Mouse (Mus musculus) heart, postnatal 25 days (tissue): ENCODE data around the gene Olfr391-ps. TPM values are rescaled to one million over a fixed set of nuclear protein-coding genes. Genes with fewer than 3 reads are reported as not detected.

Experiments used
- DNase-seq: peaks from one replicate; pipeline ENCODE4 v3.0.0; 2022; ENCODE audit warnings: low spot score
- intact Hi-C: fragments of 180-260 bp; cut with DNase I; formaldehyde crosslinking; loops from one replicate; pipeline ENCODE4 v1.15.1; 2025
- total RNA-seq, 2 experiments: library from RNA; stranded (reverse); gene quantifications; 2 replicates each; pipeline ENCODE4 v1.2.3; 2021

Olfr391-ps gene
- not detected for total RNA-seq

GRCm38 (mm10) chr11:73802952-73803351 lies at the start of gene Olfr391-ps:
Gene Olfr391-ps, minus strand, starts transcription at chr11:73803052.
- intact Hi-C loops = no loop called here
- no peak for DNase-seq

GRCm38 (mm10) chr11:73851354-73851753 lies 48.5 kb upstream of the Olfr391-ps start, which contains the start of gene Olfr393:
Gene Olfr393, minus strand, starts transcription at chr11:73851454.
- DNase-seq = no peak
- intact Hi-C loops = no loop called here

DNA sequence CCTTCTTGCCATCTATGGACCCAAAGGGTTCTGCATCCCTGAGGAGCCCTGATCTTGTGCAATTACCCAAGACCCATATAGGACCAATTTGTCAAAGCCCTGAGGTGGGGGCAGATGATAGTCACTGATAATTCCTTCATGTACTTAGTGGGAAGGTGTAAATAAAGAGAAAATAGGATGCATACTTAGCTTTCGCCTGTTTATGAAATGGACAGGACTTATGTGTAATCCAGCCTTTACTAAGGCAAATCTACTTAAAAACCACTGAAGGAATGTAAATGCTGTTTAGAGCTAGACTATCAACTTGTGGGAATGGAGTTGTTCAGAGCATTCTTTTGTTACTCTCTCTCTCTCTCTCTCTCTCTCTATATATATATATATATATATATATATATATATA lies 14.1 kb upstream of the Olfr391-ps start, which contains the start of gene Olfr392:
Gene Olfr392, minus strand, starts transcription at position 101 of the 400 bp plus-strand sequence.
- DNase-seq = no peak
- intact Hi-C loops = no loop called here

- intact Hi-C loops = no loop called here
- DNase-seq = no peak
These were observed 20.2 kb downstream of the Olfr391-ps start, which contains the start of gene Olfr390 for GRCm38 (mm10) chr11:73782664-73783063. Gene Olfr390, plus strand, starts transcription at chr11:73782964.

DNA sequence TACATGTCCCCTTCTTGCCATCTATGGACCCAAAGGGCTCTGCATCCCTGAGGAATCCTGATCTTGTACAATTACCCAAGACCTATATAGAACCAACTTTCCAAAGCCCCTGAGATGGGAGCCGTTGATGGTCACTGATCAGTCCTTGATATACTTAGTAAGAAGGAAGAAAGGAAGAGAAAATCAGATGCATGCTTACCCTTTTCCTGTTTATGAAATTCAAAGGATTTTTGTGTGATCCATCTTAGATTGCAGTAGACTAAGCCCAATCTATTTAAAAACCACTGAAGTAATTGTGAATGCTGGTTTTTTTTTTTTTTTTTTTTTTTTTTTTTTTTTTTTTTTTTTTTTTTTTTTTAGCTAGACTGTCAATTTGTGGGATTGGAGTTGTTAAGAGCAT lies 22.2 kb downstream of the Olfr391-ps start, which contains the start of gene Olfr389:
Gene Olfr389, minus strand, starts transcription at position 101 of the 400 bp plus-strand sequence.
- DNase-seq = no peak
- intact Hi-C loops = no loop called here

- DNase-seq = no peak
- intact Hi-C loops = no loop called here
These were observed 43.7 kb downstream of the Olfr391-ps start for GRCm38 (mm10) chr11:73759115-73759514.

Other genes starting within 250 kb of the Olfr391-ps start
- not detected for gene Olfr385, start 210.0 kb downstream of the Olfr391-ps start, total RNA-seq
- gene Olfr384, start 204.5 kb downstream of the Olfr391-ps start, total RNA-seq = not detected
- not detected for gene Zfp735, start 114.3 kb downstream of the Olfr391-ps start, total RNA-seq
- not detected for gene Olfr389, start 22.3 kb downstream of the Olfr391-ps start, total RNA-seq
- gene Olfr390, start 20.1 kb downstream of the Olfr391-ps start, total RNA-seq = not detected
- not detected for gene Olfr392, start 14.0 kb upstream of the Olfr391-ps start, total RNA-seq
- gene Olfr393, start 48.4 kb upstream of the Olfr391-ps start, total RNA-seq = not detected
- gene Olfr394, start 87.7 kb upstream of the Olfr391-ps start, total RNA-seq = not detected
- not detected for gene Olfr395, start 106.2 kb upstream of the Olfr391-ps start, total RNA-seq
- gene Olfr23, start 133.6 kb upstream of the Olfr391-ps start, total RNA-seq = not detected
- not detected for gene Olfr397, start 157.8 kb upstream of the Olfr391-ps start, total RNA-seq
- not detected for gene Olfr398, start 187.4 kb upstream of the Olfr391-ps start, total RNA-seq